ENCODE assay signal across 16 mouse cellular contexts in the genomic region with DNA sequence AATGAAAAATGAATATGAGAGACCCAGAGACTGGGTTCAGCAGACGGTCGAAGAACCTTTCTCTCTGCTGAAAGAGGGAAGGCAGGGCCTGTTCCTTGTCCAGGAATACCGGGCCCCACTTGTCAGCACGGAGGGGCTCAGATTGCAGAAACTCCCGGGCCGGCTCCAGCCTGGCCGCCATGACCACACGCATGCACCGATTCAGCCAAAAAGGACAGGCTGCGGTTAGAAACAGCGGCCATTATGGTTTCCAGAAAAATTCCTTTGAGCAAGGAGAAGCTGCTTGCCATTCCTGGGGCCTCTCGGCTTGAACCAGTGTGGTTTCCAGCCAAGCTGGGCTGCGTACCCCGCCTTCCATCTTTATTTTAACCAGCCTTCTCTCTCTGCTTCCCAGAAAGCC.
A peak's percentile ranks its signal among the peaks of the same experiment; 100 is the strongest.
DNase-seq lines count a peak whose midpoint lies in the region; ATAC-seq and TF ChIP-seq lines count a peak whose summit lies in the region.
"Had no signal": no experiment of that assay in that cellular context is flagged by ENCODE, and none has a peak within 500 bp of the region (broad histone marks: within the 10 kb centered on the region; RNA-seq: fewer than 3 reads in every experiment).

No protein-coding gene starts in this region.

- in situ Hi-C loops in ES-E14 (cut with MboI; ENCODE audit: low sequenced_read_pairs in 2 of 2, unreplicated experiment in 2 of 2), result no loop called here

- peak overlapping the region; percentile 20 for H3K27ac ChIP-seq in heart, embryonic 15.5 days
- no peak overlapping the region; the same call in 1 of the 2 replicates for H3K27ac ChIP-seq in ES-E14 (ENCODE audit: insufficient read depth, low read depth, low read length, poor library complexity, severe bottlenecking)
- H3K27ac ChIP-seq in embryonic facial prominence, embryonic 12.5 days, result peak overlapping the region; percentile 90
- peak overlapping the region; percentile 39; the same call in 1 of the 2 replicates for H3K27ac ChIP-seq in limb, embryonic 13.5 days
- H3K27ac ChIP-seq: midbrain, embryonic 15.5 days had no signal

- peaks cover 10% of the 10 kb centered on the region; the same call in 1 of the 2 replicates for H3K4me1 ChIP-seq in heart, embryonic 15.5 days (replicated peaks)
- H3K4me1 ChIP-seq in ES-E14 (ENCODE audit: control insufficient read depth in 2 of 2, insufficient read depth in 2 of 2, low read length in 2 of 2, poor library complexity in 1 of 2), result peaks cover 8 to 12% of the 10 kb centered on the region in 2 experiments
- H3K4me1 ChIP-seq in embryonic facial prominence, embryonic 12.5 days, result peaks cover 19% of the 10 kb centered on the region
- peaks cover 11% of the 10 kb centered on the region; the same call in 1 of the 2 replicates for H3K4me1 ChIP-seq in limb, embryonic 13.5 days

- no peak for ATAC-seq in heart, embryonic 15.5 days (replicated peaks; ENCODE audit: insufficient number of reproducible peaks, insufficient read depth, low FRiP score, low read depth)
- no peak for ATAC-seq in embryonic facial prominence, embryonic 12.5 days (ENCODE audit: insufficient number of reproducible peaks, insufficient read depth, low FRiP score, low TSS enrichment)
- no peak for ATAC-seq in limb, embryonic 13.5 days (ENCODE audit: low FRiP score, low read depth)
- ATAC-seq: liver, postnatal 0 days; midbrain, embryonic 15.5 days; Patski had no signal

- 42% methylated on average over 14 of the region's 14 CpGs for WGBS in heart, embryonic 15.5 days
- WGBS in embryonic facial prominence, embryonic 12.5 days, result 52% methylated on average over 14 of the region's 14 CpGs
- WGBS in limb, embryonic 13.5 days, result 60% methylated on average over 14 of the region's 14 CpGs

- no peak overlapping the region for H3K9ac ChIP-seq in heart, embryonic 15.5 days
- peak overlapping the region; percentile 50; the same call in 1 of the 2 replicates for H3K9ac ChIP-seq in ES-E14 (ENCODE audit: insufficient read depth, low read depth, low read length, poor library complexity, severe bottlenecking)
- H3K9ac ChIP-seq in embryonic facial prominence, embryonic 12.5 days, result no peak overlapping the region
- no peak overlapping the region; the same call in 1 of the 2 replicates for H3K9ac ChIP-seq in limb, embryonic 13.5 days
- H3K9ac ChIP-seq: liver, postnatal 0 days; midbrain, embryonic 15.5 days had no signal

- no peak for DNase-seq in heart, adult 8-10 months (ENCODE audit: low spot score)
- no peak for DNase-seq in ES-E14 (ENCODE audit: low read depth, low spot score)
- DNase-seq in cerebellum, postnatal 10 days, result no peak
- no peak for DNase-seq in left cerebral cortex, adult 18-20 months (ENCODE audit: low spot score in 2 of 2)
- no peak for DNase-seq in cerebellum, adult 9-10 months
- DNase-seq: cerebellum, adult 11 months; gastrocnemius, postnatal 25 days; heart, postnatal 4 days; liver, postnatal 0 days; lung, postnatal 4 days; right cerebral cortex, adult 18-20 months had no signal

- H3K36me3 ChIP-seq in heart, embryonic 15.5 days, result no peaks in the 10 kb centered on the region
- peaks cover 4% of the 10 kb centered on the region; the same call in 1 of the 2 replicates for H3K36me3 ChIP-seq in ES-E14 (ENCODE audit: control insufficient read depth, insufficient read depth, low read length, poor library complexity, severe bottlenecking)
- H3K36me3 ChIP-seq in embryonic facial prominence, embryonic 12.5 days, result no peaks in the 10 kb centered on the region
- no peaks in the 10 kb centered on the region for H3K36me3 ChIP-seq in limb, embryonic 13.5 days
- H3K36me3 ChIP-seq: midbrain, embryonic 15.5 days had no signal

- H3K4me2 ChIP-seq in heart, embryonic 15.5 days, result peak overlapping the region; percentile 28; the same call in 1 of the 2 replicates
- H3K4me2 ChIP-seq in embryonic facial prominence, embryonic 12.5 days (replicated peaks), result no peak overlapping the region
- no peak overlapping the region for H3K4me2 ChIP-seq in limb, embryonic 13.5 days (replicated peaks)
- H3K4me2 ChIP-seq: midbrain, embryonic 15.5 days had no signal

- H3K4me3 ChIP-seq in heart, embryonic 15.5 days, result no peak overlapping the region
- peak overlapping the region; percentile 24 to 46; a peak in 2 of 4 replicates for H3K4me3 ChIP-seq in ES-E14 (ENCODE audit: insufficient read depth in 1 of 2, low read depth in 1 of 2, low read length in 2 of 2, poor library complexity in 1 of 2, severe bottlenecking in 1 of 2)
- no peak overlapping the region for H3K4me3 ChIP-seq in embryonic facial prominence, embryonic 12.5 days
- no peak overlapping the region for H3K4me3 ChIP-seq in limb, embryonic 13.5 days
- H3K4me3 ChIP-seq: midbrain, embryonic 15.5 days had no signal

- H3K9me3 ChIP-seq in heart, embryonic 15.5 days (replicated peaks), result no peaks in the 10 kb centered on the region
- H3K9me3 ChIP-seq in ES-E14 (ENCODE audit: control insufficient read depth, insufficient read depth, low read depth, low read length), result no peaks in the 10 kb centered on the region
- H3K9me3 ChIP-seq in embryonic facial prominence, embryonic 12.5 days, result no peaks in the 10 kb centered on the region
- H3K9me3 ChIP-seq in limb, embryonic 13.5 days, result peaks cover 19% of the 10 kb centered on the region; the same call in 1 of the 2 replicates
- H3K9me3 ChIP-seq: midbrain, embryonic 15.5 days had no signal

- H3K27me3 ChIP-seq in heart, embryonic 15.5 days, result 0 out of 2 replicates have a peak, but pooled peaks cover 2% of the 10 kb centered on the region
- H3K27me3 ChIP-seq in embryonic facial prominence, embryonic 12.5 days, result no peaks in the 10 kb centered on the region
- H3K27me3 ChIP-seq in limb, embryonic 13.5 days, result no peaks in the 10 kb centered on the region
- H3K27me3 ChIP-seq: midbrain, embryonic 15.5 days; Patski had no signal

TF ChIP-seq in ES-E14, 5 proteins besides CTCF, POLR2A, EP300 and RAD21:
- TF ChIP-seq MAFK (IDR thresholded peaks at IDR 0.05; ENCODE audit: insufficient read depth, low read depth, low read length) (no peak), HCFC1 (IDR thresholded peaks at IDR 0.05; ENCODE audit: borderline replicate concordance, insufficient read depth, low read length) (no peak), CHD2 (IDR thresholded peaks at IDR 0.05; ENCODE audit: low read depth, low read length) (no peak), ZC3H11A (IDR thresholded peaks at IDR 0.05; ENCODE audit: borderline replicate concordance, low read depth, low read length) (no peak), ZNF384 (IDR thresholded peaks at IDR 0.05; ENCODE audit: low read depth, low read length) (no peak)

Comparison
In these comparisons a context has a peak if more than half of its experiments do, and no peak if none do; other contexts are left out.
1. H3K4me3 ChIP-seq: peak in ES-E14 (2 of 2); none in heart, embryonic 15.5 days (single experiment), embryonic facial prominence, embryonic 12.5 days (single experiment) and limb, embryonic 13.5 days (single experiment).